Mouse (Mus musculus): Measurements from ENCODE around the gene Palm.
"Not testable (repeated sequence)": the region's sequence is repeated elsewhere in the genome, so short reads cannot be mapped to it uniquely, and the experiment has no call there.

Gene Palm

GRCm38 (mm10) chr10:79793051-79793737, at the start of gene Palm:
Gene Palm (plus strand): TSS chr10:79793572.
- DNase-seq (ENCODE audit: low spot score in 2 of 2): peak; percentile 55 to 75

GRCm38 (mm10) chr10:79743650-79744365, 49.6 kb upstream of the Palm start:
- no peak for DNase-seq (ENCODE audit: low spot score in 2 of 2)

- no peak for DNase-seq (ENCODE audit: low spot score in 2 of 2)
Measured at GRCm38 (mm10) chr10:79745411-79745810, 48.0 kb upstream of the Palm start.

GRCm38 (mm10) chr10:79745898-79746773, 47.2 kb upstream of the Palm start, which contains the start of gene Polrmt:
Gene Polrmt (minus strand): TSS chr10:79746581.
- peak; percentile 89 to 90 for DNase-seq (ENCODE audit: low spot score in 2 of 2)

GRCm38 (mm10) chr10:79746774-79747151, 46.6 kb upstream of the Palm start:
- no peak for DNase-seq (ENCODE audit: low spot score in 2 of 2)

- DNase-seq (ENCODE audit: low spot score in 2 of 2): no peak
Measured at GRCm38 (mm10) chr10:79748496-79748895, 44.9 kb upstream of the Palm start.

GRCm38 (mm10) chr10:79754856-79755516, 38.4 kb upstream of the Palm start, which contains the start of gene Fgf22:
Gene Fgf22 (plus strand): TSS chr10:79755076.
- peak in 1 of 2 experiments; percentile 34 for DNase-seq (ENCODE audit: low spot score in 2 of 2)

GRCm38 (mm10) chr10:79755854-79756253, 37.5 kb upstream of the Palm start:
- no peak for DNase-seq (ENCODE audit: low spot score in 2 of 2)

- DNase-seq (ENCODE audit: low spot score in 2 of 2): no peak
Measured at GRCm38 (mm10) chr10:79756660-79757059, 36.7 kb upstream of the Palm start.

- not testable (repeated sequence) for DNase-seq (ENCODE audit: low spot score in 2 of 2)
Measured at GRCm38 (mm10) chr10:79759675-79760074, 33.7 kb upstream of the Palm start.

- DNase-seq (ENCODE audit: low spot score in 2 of 2): no peak
Measured at GRCm38 (mm10) chr10:79760603-79761143, 32.7 kb upstream of the Palm start.

- DNase-seq (ENCODE audit: low spot score in 2 of 2): no peak
Measured at GRCm38 (mm10) chr10:79762875-79763274, 30.5 kb upstream of the Palm start.

GRCm38 (mm10) chr10:79764234-79764633, 29.1 kb upstream of the Palm start:
- no peak for DNase-seq (ENCODE audit: low spot score in 2 of 2)

- DNase-seq (ENCODE audit: low spot score in 2 of 2): no peak
Measured at GRCm38 (mm10) chr10:79765228-79765745, 28.1 kb upstream of the Palm start.

- no peak for DNase-seq (ENCODE audit: low spot score in 2 of 2)
Measured at GRCm38 (mm10) chr10:79766001-79766507, 27.3 kb upstream of the Palm start.

- DNase-seq (ENCODE audit: low spot score in 2 of 2): peak; percentile 100
Measured at GRCm38 (mm10) chr10:79766508-79767325, 26.7 kb upstream of the Palm start, which contains the start of gene Rnf126. Gene Rnf126 (minus strand): TSS chr10:79766952.

GRCm38 (mm10) chr10:79767372-79768244, 25.8 kb upstream of the Palm start:
- DNase-seq (ENCODE audit: low spot score in 2 of 2): peak; percentile 56 to 69

GRCm38 (mm10) chr10:79768400-79768799, 25.0 kb upstream of the Palm start:
- peak; percentile 49 to 64 for DNase-seq (ENCODE audit: low spot score in 2 of 2)

- DNase-seq (ENCODE audit: low spot score in 2 of 2): no peak
Measured at GRCm38 (mm10) chr10:79769329-79769728, 24.0 kb upstream of the Palm start.

All from spleen, postnatal 14 days (tissue).